ENCODE assay signal across 18 mouse cellular contexts in the genomic region with DNA sequence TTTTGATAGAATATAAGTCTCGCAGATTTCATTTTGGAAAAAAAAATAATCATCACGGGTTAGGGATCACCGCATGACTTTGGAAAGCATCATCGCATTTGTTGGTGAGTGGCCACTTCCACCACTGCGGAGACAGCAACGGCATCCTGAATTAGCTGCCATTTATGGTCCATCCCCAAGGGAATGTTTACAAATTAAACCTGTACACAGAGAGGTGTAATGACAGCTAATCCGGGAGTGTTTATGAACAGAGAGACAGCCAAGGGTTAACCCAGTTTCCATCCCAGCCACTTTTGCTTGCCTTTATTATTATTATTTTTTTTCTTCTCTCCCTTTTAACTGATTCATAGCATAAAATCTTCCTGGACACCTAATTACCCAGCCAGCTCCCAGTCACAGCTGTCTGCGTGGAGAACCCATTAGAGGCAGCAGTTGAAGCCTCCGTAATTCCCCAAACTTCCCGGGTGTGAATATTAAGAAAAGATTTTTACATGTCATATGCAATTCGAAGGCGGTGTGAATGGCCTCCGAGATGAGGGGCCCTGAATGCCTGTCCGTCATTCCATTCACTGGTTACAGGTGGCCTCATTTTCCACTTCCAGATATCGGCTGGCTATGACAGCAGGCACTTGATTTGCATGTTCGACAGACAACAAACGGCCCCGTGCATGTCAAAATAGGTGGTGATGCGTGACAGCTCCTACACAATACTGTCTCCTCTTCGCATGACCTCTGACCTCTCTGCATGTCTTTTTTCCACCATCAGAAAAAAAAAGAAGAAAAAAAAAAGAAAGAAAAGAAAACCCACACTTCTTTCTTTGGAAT.
DNase-seq lines count a peak whose midpoint lies in the region; ATAC-seq and TF ChIP-seq lines count a peak whose summit lies in the region.
"Had no signal": no experiment of that assay in that cellular context is flagged by ENCODE, and none has a peak within 500 bp of the region (broad histone marks: within the 10 kb centered on the region; RNA-seq: fewer than 3 reads in every experiment).

No protein-coding gene starts in this region.

- H3K36me3 ChIP-seq in CH12.LX (replicated peaks in 1 of 2; ENCODE audit: control insufficient read depth in 1 of 2, insufficient read depth in 1 of 2, low read length in 1 of 2) = no peaks in the 10 kb centered on the region
- H3K36me3 ChIP-seq in embryonic facial prominence, embryonic 11.5 days (replicated peaks; ENCODE audit: control insufficient read depth, insufficient read depth, low read depth, low read length) = no peaks in the 10 kb centered on the region
- no peaks in the 10 kb centered on the region for H3K36me3 ChIP-seq in hindbrain, embryonic 14.5 days (replicated peaks; ENCODE audit: control insufficient read depth, insufficient read depth)
- no peaks in the 10 kb centered on the region for H3K36me3 ChIP-seq in midbrain, embryonic 16.5 days (ENCODE audit: control insufficient read depth, insufficient read depth, low read length)
- H3K36me3 ChIP-seq: kidney, embryonic 15.5 days; limb, embryonic 12.5 days had no signal

- H3K9ac ChIP-seq in CH12.LX (ENCODE audit: insufficient read depth, low read depth) = no peak overlapping the region
- no peak overlapping the region for H3K9ac ChIP-seq in embryonic facial prominence, embryonic 11.5 days (replicated peaks; ENCODE audit: low read length)
- H3K9ac ChIP-seq in hindbrain, embryonic 14.5 days = no peak overlapping the region
- no peak overlapping the region for H3K9ac ChIP-seq in midbrain, embryonic 16.5 days (ENCODE audit: low read depth, low read length)
- H3K9ac ChIP-seq: kidney, embryonic 15.5 days; limb, embryonic 12.5 days; liver, postnatal 0 days had no signal

- peaks cover 16 to 58% of the 10 kb centered on the region in 2 experiments for H3K4me1 ChIP-seq in CH12.LX (ENCODE audit: control insufficient read depth in 1 of 2, insufficient read depth in 2 of 2)
- H3K4me1 ChIP-seq in embryonic facial prominence, embryonic 11.5 days (ENCODE audit: control insufficient read depth, insufficient read depth, low read length) = no peaks in the 10 kb centered on the region
- H3K4me1 ChIP-seq in hindbrain, embryonic 14.5 days (replicated peaks; ENCODE audit: control insufficient read depth, insufficient read depth, low read length) = peaks cover 13% of the 10 kb centered on the region
- no peaks in the 10 kb centered on the region for H3K4me1 ChIP-seq in midbrain, embryonic 16.5 days (ENCODE audit: control insufficient read depth, insufficient read depth, low read length)
- H3K4me1 ChIP-seq: kidney, embryonic 15.5 days; limb, embryonic 12.5 days had no signal

- peak; percentile 65; the same call in 1 of the 2 replicates for ATAC-seq in embryonic facial prominence, embryonic 11.5 days (replicated peaks; ENCODE audit: insufficient number of reproducible peaks, low FRiP score, low TSS enrichment, low read depth)
- peak; percentile 77 for ATAC-seq in hindbrain, embryonic 14.5 days (ENCODE audit: low FRiP score)
- ATAC-seq in midbrain, embryonic 16.5 days = peak; percentile 79
- ATAC-seq: liver, postnatal 0 days had no signal

- H3K27ac ChIP-seq in CH12.LX (ENCODE audit: insufficient read depth, low read depth) = peak overlapping the region; percentile 58; the same call in 1 of the 2 replicates
- H3K27ac ChIP-seq in embryonic facial prominence, embryonic 11.5 days (replicated peaks; ENCODE audit: low read depth, low read length) = no peak overlapping the region
- H3K27ac ChIP-seq in hindbrain, embryonic 14.5 days = no peak overlapping the region
- no peak overlapping the region for H3K27ac ChIP-seq in midbrain, embryonic 16.5 days (ENCODE audit: low read length)
- H3K27ac ChIP-seq: heart, adult 2 months; kidney, embryonic 15.5 days; limb, embryonic 12.5 days; macrophage had no signal

- WGBS in embryonic facial prominence, embryonic 11.5 days = 67% methylated on average over 20 of the region's 20 CpGs
- WGBS in hindbrain, embryonic 14.5 days = 21% methylated on average over 20 of the region's 20 CpGs
- 25% methylated on average over 20 of the region's 20 CpGs for WGBS in midbrain, embryonic 16.5 days

- no peak; the same call in 1 of the 2 replicates for TF ChIP-seq RAD21 in CH12.LX (IDR thresholded peaks at IDR 0.05; ENCODE audit: low read depth, low read length)

- H3K27me3 ChIP-seq in CH12.LX (replicated peaks) = no peaks in the 10 kb centered on the region
- H3K27me3 ChIP-seq in embryonic facial prominence, embryonic 11.5 days (ENCODE audit: control insufficient read depth, insufficient read depth, low read length) = no peaks in the 10 kb centered on the region
- H3K27me3 ChIP-seq in hindbrain, embryonic 14.5 days (ENCODE audit: control insufficient read depth, insufficient read depth, low read length) = 0 out of 2 replicates have a peak, but pooled peaks cover 3% of the 10 kb centered on the region
- peaks cover 4% of the 10 kb centered on the region; the same call in 1 of the 2 replicates for H3K27me3 ChIP-seq in midbrain, embryonic 16.5 days (ENCODE audit: control insufficient read depth, insufficient read depth, low read depth, low read length)
- H3K27me3 ChIP-seq: limb, embryonic 12.5 days had no signal

- DNase-seq in CH12.LX (ENCODE audit: extremely low read depth) = peak; percentile 91
- peak; percentile 15 for DNase-seq in embryonic facial prominence, embryonic 11.5 days (ENCODE audit: low spot score)
- peak; percentile 40 for DNase-seq in hindbrain, embryonic 14.5 days (ENCODE audit: low spot score)
- DNase-seq in c-Kit-positive CD71-positive TER-119-positive erythroid progenitor cells, embryonic 14.5 days (ENCODE audit: low spot score) = no peak
- DNase-seq in thymus, postnatal 36 days = no peak
- no peak for DNase-seq in lung, postnatal 25 days (ENCODE audit: low spot score)
- DNase-seq in spleen, adult 12 weeks (ENCODE audit: low spot score) = no peak
- DNase-seq: adrenal gland, postnatal 36 days; B cell, adult 2 months; cerebellum, adult 11 months; heart, adult 2 months; heart, postnatal 4 days; liver, postnatal 0 days; thymus, postnatal 25 days had no signal

- no peaks in the 10 kb centered on the region for H3K79me2 ChIP-seq in CH12.LX (replicated peaks; ENCODE audit: control insufficient read depth, extremely low read depth, insufficient read depth, poor library complexity, severe bottlenecking)

- H3K9me3 ChIP-seq in CH12.LX (replicated peaks; ENCODE audit: low read length) = no peaks in the 10 kb centered on the region
- no peaks in the 10 kb centered on the region for H3K9me3 ChIP-seq in embryonic facial prominence, embryonic 11.5 days (replicated peaks; ENCODE audit: control insufficient read depth, low read length)
- no peaks in the 10 kb centered on the region for H3K9me3 ChIP-seq in hindbrain, embryonic 14.5 days (ENCODE audit: control insufficient read depth, low read length)
- H3K9me3 ChIP-seq in midbrain, embryonic 16.5 days (replicated peaks; ENCODE audit: control insufficient read depth, low read length, poor library complexity, severe bottlenecking) = no peaks in the 10 kb centered on the region
- H3K9me3 ChIP-seq: kidney, embryonic 15.5 days; limb, embryonic 12.5 days had no signal

- TF ChIP-seq CTCF in CH12.LX (conservative IDR thresholded peaks at IDR 0.05 in 1 of 2, IDR thresholded peaks at IDR 0.05 in 1 of 2; ENCODE audit: low read depth in 2 of 2, low read length in 2 of 2) = no peak

- TF ChIP-seq POLR2A in CH12.LX (IDR thresholded peaks at IDR 0.05; ENCODE audit: low read depth, low read length) = no peak

- no peak overlapping the region for H3K4me3 ChIP-seq in CH12.LX (replicated peaks in 1 of 3; ENCODE audit: low read depth in 2 of 3, low read length in 2 of 3, poor library complexity in 1 of 3)
- H3K4me3 ChIP-seq in embryonic facial prominence, embryonic 11.5 days (ENCODE audit: low read depth, low read length) = no peak overlapping the region
- H3K4me3 ChIP-seq in hindbrain, embryonic 14.5 days (replicated peaks; ENCODE audit: low read length) = no peak overlapping the region
- H3K4me3 ChIP-seq in midbrain, embryonic 16.5 days (ENCODE audit: low read depth, low read length) = no peak overlapping the region
- H3K4me3 ChIP-seq: heart, adult 2 months; kidney, embryonic 15.5 days; limb, embryonic 12.5 days had no signal

- dilution Hi-C loops in CH12.LX (cut with MboI; ENCODE audit: extremely low pct_ligation_motif_present, extremely low pct_unique_long_range_greater_than_20kb, low sequenced_read_pairs) = no loop called here

- H3K4me2 ChIP-seq in CH12.LX (ENCODE audit: insufficient read depth, low read depth, poor library complexity, severe bottlenecking) = peak overlapping the region; percentile 91
- H3K4me2 ChIP-seq in embryonic facial prominence, embryonic 11.5 days (ENCODE audit: low read depth, low read length) = no peak overlapping the region
- peak overlapping the region; percentile 25; the same call in 1 of the 2 replicates for H3K4me2 ChIP-seq in hindbrain, embryonic 14.5 days (replicated peaks)
- peak overlapping the region; percentile 4; the same call in 1 of the 2 replicates for H3K4me2 ChIP-seq in midbrain, embryonic 16.5 days (ENCODE audit: low read length)
- H3K4me2 ChIP-seq: kidney, embryonic 15.5 days; limb, embryonic 12.5 days had no signal

- TF ChIP-seq EP300 in CH12.LX (IDR thresholded peaks at IDR 0.05; ENCODE audit: low read length) = peak; percentile 87

- in situ Hi-C loops in CH12.LX (cut with MboI; ENCODE audit: low pct_ligation_motif_present, low pct_unique_long_range_greater_than_20kb, low sequenced_read_pairs) = no loop called here

TF ChIP-seq in CH12.LX, 34 proteins besides CTCF, POLR2A, EP300 and RAD21 (continues in another document):
- TF ChIP-seq RCOR1 (conservative IDR thresholded peaks at IDR 0.05; ENCODE audit: low read depth, low read length) (0 out of 2 replicates have a peak, but pooled peaks have one; percentile 82), MXI1 (IDR thresholded peaks at IDR 0.05; ENCODE audit: low read depth, low read length) (peak; percentile 52; the same call in 1 of the 2 replicates), TBP (conservative IDR thresholded peaks at IDR 0.05; ENCODE audit: low read depth, low read length) (0 out of 2 replicates have a peak, but pooled peaks have one; percentile 55), MAFK (IDR thresholded peaks at IDR 0.05; ENCODE audit: insufficient replicate concordance, low read length) (0 out of 2 replicates have a peak, but pooled peaks have one; percentile 49), ELF1 (IDR thresholded peaks at IDR 0.05; ENCODE audit: low read depth, low read length) (0 out of 2 replicates have a peak, but pooled peaks have one; percentile 29), MEF2A (IDR thresholded peaks at IDR 0.05; ENCODE audit: borderline replicate concordance, low read depth, low read length) (peak; percentile 76; the same call in 1 of the 2 replicates), GABPA (IDR thresholded peaks at IDR 0.05; ENCODE audit: insufficient replicate concordance, low read depth, low read length) (no peak), ZKSCAN1 (IDR thresholded peaks at IDR 0.05; ENCODE audit: borderline replicate concordance, low read depth, low read length) (no peak), E2F4 (IDR thresholded peaks at IDR 0.05; ENCODE audit: insufficient replicate concordance, low read depth, low read length) (no peak), POLR2AphosphoS2 (IDR thresholded peaks at IDR 0.05; ENCODE audit: low read depth, low read length) (no peak), MAX (IDR thresholded peaks at IDR 0.05; ENCODE audit: low read length) (peak; percentile 83)

Comparison
In these comparisons a context has a peak if more than half of its experiments do, and no peak if none do; other contexts are left out.
1. DNase-seq: peak in CH12.LX (single experiment), embryonic facial prominence, embryonic 11.5 days (single experiment) and hindbrain, embryonic 14.5 days (single experiment); none in c-Kit-positive CD71-positive TER-119-positive erythroid progenitor cells, embryonic 14.5 days (single experiment), thymus, postnatal 36 days (0 of 2), lung, postnatal 25 days (single experiment) and spleen, adult 12 weeks (single experiment).
2. Peak in every context shown above with its lines, with median percentiles within 50 percentile points of each other: ATAC-seq.